Mouse (Mus musculus): Measurements from ENCODE around the gene Gcfc2. TPM values are rescaled to one million over a fixed set of nuclear protein-coding genes. Genes with fewer than 3 reads are reported as not detected.

Gene Gcfc2
- 7.0 TPM for polyA plus RNA-seq (2014; fragmentation: Illumina TruSeq; extraction: RNeasy Lipid Tissue Mini Kit (QIAGEN cat#74804); ENCODE audit: low read depth, low replicate concordance)

GRCm38 (mm10) chr6:81923523-81924142 is at the start of gene Gcfc2:
Gcfc2 (plus strand) TSS chr6:81923669.

GRCm38 (mm10) chr6:81965296-81966067 is 42.0 kb downstream of the Gcfc2 start, which contains the start of gene Mrpl19:
Mrpl19 (minus strand) TSS chr6:81965958.

Other genes with a start within 250 kb of the Gcfc2 start
- gene Mrpl19, start 42.3 kb downstream of the Gcfc2 start, polyA plus RNA-seq (2014; fragmentation: Illumina TruSeq; extraction: RNeasy Lipid Tissue Mini Kit (QIAGEN cat#74804); ENCODE audit: low read depth, low replicate concordance), result 18.4 TPM
- 68.1 TPM for gene Eva1a, start 117.4 kb downstream of the Gcfc2 start, polyA plus RNA-seq (2014; fragmentation: Illumina TruSeq; extraction: RNeasy Lipid Tissue Mini Kit (QIAGEN cat#74804); ENCODE audit: low read depth, low replicate concordance)

Data from kidney, adult 10 weeks (tissue).